Mouse (Mus musculus): Measurements from ENCODE around the gene Prkg2. TPM values are rescaled to one million over a fixed set of nuclear protein-coding genes. Genes with fewer than 3 reads are reported as not detected.

The Prkg2 gene
- total RNA-seq, 2 experiments from 2014 or later, result 13.8 to 16.5 TPM

- peak in 1 of 2 experiments; percentile 43 for DNase-seq (ENCODE audit: low spot score in 2 of 2)
Measured at GRCm38 (mm10) chr5:98985077-98985476, 52.1 kb downstream of the Prkg2 start.

DNA sequence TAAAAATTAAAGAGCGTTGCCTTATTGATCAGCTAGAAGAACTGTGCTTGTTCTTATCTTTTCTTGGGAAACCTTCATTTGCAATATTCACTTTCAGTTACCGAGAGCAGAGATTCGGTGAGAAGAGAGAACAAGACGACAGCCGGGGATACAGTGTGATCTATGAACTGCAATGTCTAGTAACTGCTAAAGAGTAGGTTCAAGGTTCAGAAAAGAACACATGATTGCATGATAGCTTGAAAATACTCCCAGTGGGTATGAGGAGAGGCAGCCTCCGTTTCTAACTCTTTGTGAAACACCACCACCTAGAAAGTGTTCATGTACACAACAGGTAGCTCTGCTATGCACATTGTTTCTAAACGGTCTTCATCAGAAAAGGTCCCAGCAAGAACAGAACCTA, 55.8 kb downstream of the Prkg2 start:
- intact Hi-C loops (cut with DNase I), result no loop called here
- no peak for DNase-seq (ENCODE audit: low spot score in 2 of 2)

More at GRCm38 (mm10) chr5:98985077-98985476, 52.1 kb downstream of the Prkg2 start:
- intact Hi-C loops (cut with DNase I), result no loop called here

DNA sequence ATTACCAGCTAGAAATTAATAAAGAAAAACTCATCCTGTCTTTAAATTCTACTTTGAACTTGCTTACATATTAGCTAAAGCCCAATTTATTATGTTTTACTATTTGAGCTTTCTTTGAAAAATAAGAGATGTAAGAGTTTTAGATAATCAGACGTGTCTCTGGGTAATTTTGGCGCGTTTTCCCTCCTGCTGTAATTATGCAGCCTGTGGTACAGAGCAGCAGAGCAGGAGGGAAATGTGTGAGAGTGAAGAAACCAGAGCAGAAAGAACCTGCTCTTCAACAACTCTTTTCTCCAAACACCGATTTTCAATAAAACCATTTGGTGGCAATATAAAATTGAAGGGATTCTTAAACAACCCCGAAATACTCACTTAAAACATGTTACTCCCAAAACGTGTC, 58.8 kb downstream of the Prkg2 start:
- DNase-seq (ENCODE audit: low spot score in 2 of 2), result no peak
- intact Hi-C loops (cut with DNase I), result no loop called here

GRCm38 (mm10) chr5:98975877-98976672, 61.1 kb downstream of the Prkg2 start:
- DNase-seq (ENCODE audit: low spot score in 2 of 2), result peak; percentile 31 to 81
- intact Hi-C loops (cut with DNase I), result no loop called here

GRCm38 (mm10) chr5:98966679-98967078, 70.5 kb downstream of the Prkg2 start:
- DNase-seq (ENCODE audit: low spot score in 2 of 2), result no peak
- intact Hi-C loops (cut with DNase I), result no loop called here

DNA sequence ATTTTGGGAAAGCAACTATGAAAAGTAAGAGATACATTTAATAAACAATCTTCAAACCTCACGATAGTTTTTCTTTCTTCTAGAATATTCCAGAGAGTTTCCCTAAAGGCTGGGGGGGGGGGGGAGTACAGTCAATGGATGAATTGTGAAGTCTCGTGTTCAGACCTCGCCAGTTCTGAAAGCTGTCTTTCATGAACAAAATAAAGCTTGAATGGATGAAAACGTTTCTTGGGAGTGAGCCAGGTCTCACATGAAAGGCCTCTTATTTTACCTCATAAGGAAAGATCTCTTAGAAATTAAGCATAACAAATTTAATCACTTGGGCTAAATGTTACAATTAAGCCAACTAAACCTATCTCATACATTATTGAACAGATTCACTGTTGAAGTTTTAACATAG, 72.0 kb downstream of the Prkg2 start:
- intact Hi-C loops (cut with DNase I), result no loop called here
- peak in 1 of 2 experiments; percentile 37 for DNase-seq (ENCODE audit: low spot score in 2 of 2)

DNA sequence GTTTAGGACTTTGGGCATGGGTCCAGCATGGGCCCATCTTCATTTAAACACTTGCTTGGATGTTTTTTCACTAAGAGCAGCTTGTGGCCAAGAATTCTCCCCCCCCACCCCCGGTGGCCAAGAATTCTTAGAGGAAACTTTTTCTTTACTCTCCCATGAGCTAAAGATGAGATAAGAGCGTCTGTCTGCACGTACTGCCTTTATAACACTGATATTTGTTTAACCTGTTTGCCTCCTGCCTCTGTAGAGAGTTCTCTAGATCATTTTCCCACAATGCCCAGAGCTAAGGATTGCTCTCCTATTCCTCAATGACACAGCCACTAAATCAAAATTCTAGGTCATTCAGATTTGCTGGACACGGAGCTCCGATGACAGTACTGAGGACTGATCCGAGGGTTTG, 72.8 kb downstream of the Prkg2 start:
- DNase-seq (ENCODE audit: low spot score in 2 of 2), result no peak
- intact Hi-C loops (cut with DNase I), result no loop called here

GRCm38 (mm10) chr5:98962472-98962871, 74.7 kb downstream of the Prkg2 start:
- peak in 1 of 2 experiments; percentile 64 for DNase-seq (ENCODE audit: low spot score in 2 of 2)
- intact Hi-C loops (cut with DNase I), result no loop called here

DNA sequence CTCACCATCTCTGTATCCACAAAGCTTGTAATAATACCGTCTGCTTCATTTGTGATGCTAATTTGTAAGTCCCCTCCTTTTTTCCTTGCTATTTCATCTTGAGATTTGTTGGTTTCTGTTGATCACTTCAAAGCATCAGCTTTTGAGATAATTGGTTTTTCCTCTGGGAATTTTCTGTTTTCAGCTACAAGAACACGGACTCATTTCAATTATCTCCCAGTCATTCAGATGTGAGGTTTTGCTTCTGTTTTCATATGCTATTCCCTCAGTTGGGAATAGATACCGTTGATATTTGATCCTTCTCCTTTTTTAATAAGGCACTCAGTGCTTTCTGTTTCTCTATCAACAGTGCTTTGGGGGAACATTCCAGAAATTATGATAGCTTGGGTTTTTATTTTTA, 81.6 kb downstream of the Prkg2 start:
- intact Hi-C loops (cut with DNase I), result no loop called here
- no peak for DNase-seq (ENCODE audit: low spot score in 2 of 2)

- no peak for DNase-seq (ENCODE audit: low spot score in 2 of 2)
- intact Hi-C loops (cut with DNase I), result no loop called here
Measured at GRCm38 (mm10) chr5:98953386-98953785, 83.8 kb downstream of the Prkg2 start.

DNA sequence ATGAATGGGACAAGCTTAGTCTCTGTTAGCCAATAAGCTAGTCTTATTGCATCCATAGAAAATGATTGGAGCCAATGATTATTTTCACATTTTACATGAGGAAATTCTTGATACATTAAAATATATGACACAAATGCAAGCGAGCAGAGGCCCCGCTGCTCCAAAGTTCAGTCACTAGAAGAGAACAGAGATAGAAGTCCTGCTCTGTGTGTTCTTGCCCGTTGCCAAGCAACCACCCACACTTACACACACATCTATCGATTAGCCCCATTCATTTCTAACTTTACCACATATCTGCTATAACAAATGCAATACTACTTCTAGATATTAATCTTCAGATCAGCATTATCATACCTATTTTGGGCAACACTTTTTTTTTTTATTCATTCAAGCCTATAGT, 85.6 kb downstream of the Prkg2 start:
- intact Hi-C loops (cut with DNase I), result no loop called here
- no peak for DNase-seq (ENCODE audit: low spot score in 2 of 2)

DNA sequence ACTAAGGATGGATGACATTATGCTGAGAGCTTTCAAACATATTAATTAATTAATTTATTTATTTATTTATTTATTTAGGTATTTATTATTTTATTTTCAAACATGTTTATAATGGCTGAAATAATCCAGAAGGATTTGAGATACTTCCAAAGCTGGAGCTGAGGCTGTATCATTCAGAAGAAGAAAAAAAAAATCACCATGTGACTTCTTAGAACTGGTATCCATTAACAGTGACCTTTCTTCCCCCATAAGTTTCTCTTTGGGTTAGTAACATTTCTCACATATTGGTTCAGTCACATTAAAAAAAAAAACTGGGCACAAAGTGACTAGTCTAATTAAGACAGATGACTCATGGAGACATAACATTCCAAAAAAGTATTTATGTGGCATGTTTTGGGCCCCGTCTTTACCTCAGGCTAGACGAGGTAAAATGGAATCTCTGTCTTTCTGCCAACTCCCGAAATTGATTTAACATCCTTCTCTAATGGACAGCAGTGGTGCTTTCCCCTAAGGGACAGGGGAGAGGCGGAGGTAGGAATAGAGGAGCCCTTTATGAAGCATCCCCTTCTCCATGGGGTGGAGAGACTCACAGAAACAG, 86.6 kb downstream of the Prkg2 start:
- DNase-seq (ENCODE audit: low spot score in 2 of 2), result peak in 1 of 2 experiments; percentile 3
- intact Hi-C loops (cut with DNase I), result no loop called here

DNA sequence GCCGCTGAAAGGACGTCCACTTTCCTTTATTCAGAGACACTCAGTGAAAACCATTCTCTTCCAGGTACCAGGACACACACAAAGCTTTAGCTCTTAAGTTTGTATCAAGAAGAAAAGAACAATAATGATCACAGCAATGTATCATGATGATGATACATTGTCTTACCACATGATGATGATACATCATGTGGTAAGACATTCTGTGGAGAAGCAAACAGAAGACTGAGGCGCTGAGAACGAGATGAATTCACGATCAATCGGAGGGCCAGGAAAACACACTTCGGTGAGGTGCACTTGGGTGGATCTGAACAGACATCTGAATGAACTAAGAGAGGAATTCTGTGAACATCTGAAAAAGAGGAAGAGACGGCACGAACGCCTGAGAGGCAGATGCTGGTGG, 87.4 kb downstream of the Prkg2 start:
- no peak for DNase-seq (ENCODE audit: low spot score in 2 of 2)
- intact Hi-C loops (cut with DNase I), result loop anchor here (5.0 kb wide), 1 partner anchor 83 kb away; no protein-coding TSS in a partner anchor

GRCm38 (mm10) chr5:98946656-98947055, 90.5 kb downstream of the Prkg2 start:
- intact Hi-C loops (cut with DNase I), result loop anchor here (5.0 kb wide), 1 partner anchor 86 kb away; no protein-coding TSS in a partner anchor
- no peak for DNase-seq (ENCODE audit: low spot score in 2 of 2)

DNA sequence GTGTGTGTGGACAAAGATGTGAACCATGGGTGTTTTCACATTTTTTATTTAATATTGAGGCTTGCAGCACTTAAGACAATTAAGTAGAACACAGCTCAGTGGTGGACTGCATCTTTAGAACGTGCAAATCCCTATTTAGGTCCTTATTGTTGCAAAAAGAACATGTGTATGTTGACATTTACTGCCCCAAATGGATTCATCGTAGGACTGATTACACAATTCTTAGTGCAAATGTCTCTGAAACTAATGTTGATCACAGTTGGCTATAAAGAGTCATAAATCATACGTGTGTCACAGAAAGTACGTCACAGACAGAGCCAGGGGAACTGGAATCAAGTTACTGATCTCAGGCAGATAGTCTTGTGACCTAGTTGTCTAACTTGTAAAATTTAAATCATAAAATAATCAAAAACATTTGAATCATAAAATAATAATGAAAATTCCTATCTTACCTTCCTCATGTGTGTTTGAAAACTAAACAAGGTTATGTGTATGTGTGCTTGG, 91.0 kb downstream of the Prkg2 start:
- intact Hi-C loops (cut with DNase I), result loop anchor here (5.0 kb wide), 1 partner anchor 86 kb away; no protein-coding TSS in a partner anchor
- DNase-seq (ENCODE audit: low spot score in 2 of 2), result no peak

DNA sequence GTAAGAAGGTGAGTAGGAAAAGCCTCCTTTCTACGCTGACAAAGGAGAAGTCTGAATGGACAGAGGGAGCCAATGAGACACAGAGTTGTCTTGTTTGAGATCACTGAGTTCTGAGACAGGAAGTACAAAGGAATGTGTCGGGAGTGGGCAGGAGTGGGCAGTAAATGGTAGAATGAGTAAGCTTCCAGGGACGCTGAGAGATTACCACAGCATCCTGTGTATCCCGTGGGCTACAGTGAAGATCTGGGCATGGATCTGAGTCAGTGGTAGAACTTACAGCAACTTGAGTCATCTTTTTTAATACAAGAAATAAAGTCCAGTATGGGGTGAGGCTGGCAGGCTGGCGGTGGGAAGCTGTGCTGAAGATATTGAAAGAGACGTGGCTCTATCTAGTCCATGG, 93.4 kb downstream of the Prkg2 start:
- intact Hi-C loops (cut with DNase I), result no loop called here
- peak; percentile 28 to 87 for DNase-seq (ENCODE audit: low spot score in 2 of 2)

GRCm38 (mm10) chr5:98940731-98941130, 96.4 kb downstream of the Prkg2 start:
- no peak for DNase-seq (ENCODE audit: low spot score in 2 of 2)
- intact Hi-C loops (cut with DNase I), result no loop called here

GRCm38 (mm10) chr5:98939631-98940208, 97.4 kb downstream of the Prkg2 start:
- DNase-seq (ENCODE audit: low spot score in 2 of 2), result no peak
- intact Hi-C loops (cut with DNase I), result no loop called here

DNA sequence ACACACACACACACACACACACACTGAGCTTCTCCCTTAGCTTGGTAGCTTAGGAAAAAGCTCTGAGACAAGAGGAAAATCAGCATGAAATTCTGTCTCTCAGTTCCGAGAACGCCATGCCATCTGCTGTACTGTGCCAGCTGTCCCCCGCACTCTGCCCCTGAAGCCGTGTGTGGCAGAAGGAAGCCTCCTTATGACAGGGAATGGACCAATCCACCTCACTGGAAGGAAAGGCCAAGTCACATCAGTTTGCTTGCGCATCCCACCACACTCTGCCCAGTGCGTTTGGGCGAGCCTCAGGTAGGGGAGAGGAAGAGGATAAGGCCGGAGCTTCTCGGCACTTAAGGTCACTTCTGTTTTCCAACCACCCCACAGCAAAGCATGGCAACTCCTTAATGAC, 98.0 kb downstream of the Prkg2 start:
- intact Hi-C loops (cut with DNase I), result no loop called here
- DNase-seq (ENCODE audit: low spot score in 2 of 2), result no peak

- DNase-seq (ENCODE audit: low spot score in 2 of 2), result no peak
- intact Hi-C loops (cut with DNase I), result no loop called here
Measured at GRCm38 (mm10) chr5:98937879-98938278, 99.3 kb downstream of the Prkg2 start.

GRCm38 (mm10) chr5:98936650-98937049, 100.5 kb downstream of the Prkg2 start:
- DNase-seq (ENCODE audit: low spot score in 2 of 2), result no peak
- intact Hi-C loops (cut with DNase I), result no loop called here

All from left cerebral cortex, postnatal 25 days (tissue).